ENCODE assay signal across 9 mouse cellular contexts in genomic region chr11:98389221-98389780, GRCm38 (mm10). TPM values are rescaled to one million over a fixed set of nuclear protein-coding genes. Genes with fewer than 3 reads are reported as not detected.
DNase-seq lines count a peak whose midpoint lies in the region; ATAC-seq and TF ChIP-seq lines count a peak whose summit lies in the region.
"Had no signal": no experiment of that assay in that cellular context is flagged by ENCODE, and none has a peak within 500 bp of the region (broad histone marks: within the 10 kb centered on the region; RNA-seq: fewer than 3 reads in every experiment).

No protein-coding gene starts in this region.

- no peaks in the 10 kb centered on the region for H3K36me3 ChIP-seq in intestine, embryonic 14.5 days (ENCODE audit: control insufficient read depth, insufficient read depth, low read length)
- no peaks in the 10 kb centered on the region for H3K36me3 ChIP-seq in intestine, embryonic 16.5 days (ENCODE audit: control insufficient read depth, insufficient read depth, low read length)
- H3K36me3 ChIP-seq in midbrain, embryonic 14.5 days (ENCODE audit: control insufficient read depth, insufficient read depth, low read length): no peaks in the 10 kb centered on the region
- H3K36me3 ChIP-seq: embryonic facial prominence, embryonic 15.5 days had no signal

- WGBS in intestine, embryonic 14.5 days: 23% methylated on average over 9 of the region's 9 CpGs
- WGBS in intestine, embryonic 16.5 days: 28% methylated on average over 9 of the region's 9 CpGs
- WGBS in midbrain, embryonic 14.5 days: 19% methylated on average over 9 of the region's 9 CpGs

- H3K27me3 ChIP-seq in intestine, embryonic 14.5 days (replicated peaks; ENCODE audit: control insufficient read depth, insufficient read depth, low read length): peaks cover 41% of the 10 kb centered on the region
- H3K27me3 ChIP-seq in intestine, embryonic 16.5 days (replicated peaks; ENCODE audit: control insufficient read depth, insufficient read depth, low read length): peaks cover 17% of the 10 kb centered on the region
- H3K27me3 ChIP-seq in midbrain, embryonic 14.5 days (ENCODE audit: control insufficient read depth, insufficient read depth, low read length): peaks cover 20% of the 10 kb centered on the region; the same call in 1 of the 2 replicates

- no peak for ATAC-seq in intestine, embryonic 14.5 days (replicated peaks; ENCODE audit: low FRiP score, low TSS enrichment, low read depth)
- ATAC-seq in intestine, embryonic 16.5 days: no peak
- no peak for ATAC-seq in midbrain, embryonic 14.5 days (ENCODE audit: low FRiP score, low TSS enrichment)

- no peak overlapping the region for H3K9ac ChIP-seq in intestine, embryonic 14.5 days (ENCODE audit: low read length)
- H3K9ac ChIP-seq in intestine, embryonic 16.5 days (ENCODE audit: low read depth, low read length): no peak overlapping the region
- no peak overlapping the region for H3K9ac ChIP-seq in midbrain, embryonic 14.5 days (replicated peaks; ENCODE audit: low read length)
- H3K9ac ChIP-seq: embryonic facial prominence, embryonic 15.5 days had no signal

- no peak overlapping the region for H3K4me2 ChIP-seq in intestine, embryonic 14.5 days (ENCODE audit: low read length)
- H3K4me2 ChIP-seq in intestine, embryonic 16.5 days (ENCODE audit: low read depth, low read length): no peak overlapping the region
- no peak overlapping the region for H3K4me2 ChIP-seq in midbrain, embryonic 14.5 days (ENCODE audit: low read length)
- H3K4me2 ChIP-seq: embryonic facial prominence, embryonic 15.5 days had no signal

- H3K4me3 ChIP-seq in intestine, embryonic 14.5 days (ENCODE audit: low read depth, low read length): no peak overlapping the region
- no peak overlapping the region for H3K4me3 ChIP-seq in intestine, embryonic 16.5 days (ENCODE audit: low read length)
- H3K4me3 ChIP-seq in embryonic fibroblast, embryonic 13.5 days (ENCODE audit: insufficient read depth, low read length): no peak overlapping the region
- no peak overlapping the region for H3K4me3 ChIP-seq in midbrain, embryonic 14.5 days (replicated peaks; ENCODE audit: low read depth, low read length)
- H3K4me3 ChIP-seq: embryonic facial prominence, embryonic 15.5 days had no signal

- H3K4me1 ChIP-seq in intestine, embryonic 14.5 days (replicated peaks; ENCODE audit: control insufficient read depth, insufficient read depth, low read length): peaks cover 14% of the 10 kb centered on the region; the same call in 1 of the 2 replicates
- H3K4me1 ChIP-seq in intestine, embryonic 16.5 days (ENCODE audit: control insufficient read depth, insufficient read depth, low read length): peaks cover 34% of the 10 kb centered on the region
- H3K4me1 ChIP-seq in embryonic fibroblast, embryonic 13.5 days (ENCODE audit: control insufficient read depth, insufficient read depth, low read length): no peaks in the 10 kb centered on the region
- no peaks in the 10 kb centered on the region; the same call in 1 of the 2 replicates for H3K4me1 ChIP-seq in midbrain, embryonic 14.5 days (ENCODE audit: control insufficient read depth, insufficient read depth, low read length)

- no peak overlapping the region for H3K27ac ChIP-seq in intestine, embryonic 14.5 days (ENCODE audit: low read depth)
- no peak overlapping the region for H3K27ac ChIP-seq in intestine, embryonic 16.5 days (ENCODE audit: low read length)
- H3K27ac ChIP-seq in embryonic fibroblast, embryonic 13.5 days (ENCODE audit: insufficient read depth, low read length): no peak overlapping the region
- no peak overlapping the region for H3K27ac ChIP-seq in midbrain, embryonic 14.5 days (replicated peaks; ENCODE audit: low read depth, low read length)
- H3K27ac ChIP-seq: embryonic facial prominence, embryonic 15.5 days had no signal

- peak; percentile 60 for DNase-seq in intestine, embryonic 14.5 days (ENCODE audit: low spot score)
- peak; percentile 54 to 56 for DNase-seq in B cell, adult 2 months
- peak; percentile 60 for DNase-seq in R1 (ENCODE audit: low read depth, low spot score)
- peak; percentile 63 to 82 for DNase-seq in kidney, postnatal 36 days
- peak; percentile 73 for DNase-seq in midbrain, embryonic 14.5 days
- no peak for DNase-seq in yolk sac, embryonic 10.5 days (ENCODE audit: low spot score)

- no peak for TF ChIP-seq POLR2A in embryonic fibroblast, embryonic 13.5 days (IDR thresholded peaks at IDR 0.05; ENCODE audit: low read depth, low read length)

- peak; percentile 26; the same call in 1 of the 2 replicates for TF ChIP-seq CTCF in embryonic fibroblast, embryonic 13.5 days (IDR thresholded peaks at IDR 0.05; ENCODE audit: borderline replicate concordance, insufficient read depth, low read length)

- H3K9me3 ChIP-seq in intestine, embryonic 14.5 days (ENCODE audit: control insufficient read depth, low read length): no peaks in the 10 kb centered on the region
- H3K9me3 ChIP-seq in intestine, embryonic 16.5 days (ENCODE audit: control insufficient read depth, low read length): no peaks in the 10 kb centered on the region
- H3K9me3 ChIP-seq in midbrain, embryonic 14.5 days (ENCODE audit: control insufficient read depth, low read length): no peaks in the 10 kb centered on the region
- H3K9me3 ChIP-seq: embryonic facial prominence, embryonic 15.5 days had no signal

RNA-seq across cellular contexts. Expression of gene Pnmt, which starts 3.1 kb away (rescaled TPM):
- not detected in 2 replicates for polyA plus RNA-seq in intestine, embryonic 14.5 days (2014; fragmentation: Nextera tagmentation; extraction: Ambion mirVana)
- polyA plus RNA-seq in intestine, embryonic 16.5 days (2015; fragmentation: Nextera tagmentation; extraction: Ambion mirVana): 0.16 TPM in 1 of 2 replicates, not detected in the other
- polyA plus RNA-seq in embryonic fibroblast, embryonic 13.5 days (2011; ENCODE audit: insufficient read length, low read depth, missing spikeins): not detected in 2 replicates
- 0.62 and 1.1 TPM in 2 replicates for polyA plus RNA-seq in midbrain, embryonic 14.5 days (2014; fragmentation: Nextera tagmentation; extraction: Ambion mirVana)

RNA-seq across cellular contexts. Expression of gene Tcap, which starts 5.7 kb away (rescaled TPM):
- not detected in 2 replicates for polyA plus RNA-seq in intestine, embryonic 14.5 days (2014; fragmentation: Nextera tagmentation; extraction: Ambion mirVana)
- polyA plus RNA-seq in intestine, embryonic 16.5 days (2015; fragmentation: Nextera tagmentation; extraction: Ambion mirVana): 0.28 TPM in 1 of 2 replicates, not detected in the other
- polyA plus RNA-seq in embryonic fibroblast, embryonic 13.5 days (2011; ENCODE audit: insufficient read length, low read depth, missing spikeins): not detected in 2 replicates
- polyA plus RNA-seq in midbrain, embryonic 14.5 days (2014; fragmentation: Nextera tagmentation; extraction: Ambion mirVana): 0.31 TPM in 1 of 2 replicates, not detected in the other

RNA-seq across cellular contexts. Expression of gene Pgap3, which starts 11.0 kb away (rescaled TPM):
- polyA plus RNA-seq in intestine, embryonic 14.5 days (2014; fragmentation: Nextera tagmentation; extraction: Ambion mirVana): 13.4 and 14.1 TPM in 2 replicates
- polyA plus RNA-seq in intestine, embryonic 16.5 days (2015; fragmentation: Nextera tagmentation; extraction: Ambion mirVana): 19.5 and 20.4 TPM in 2 replicates
- polyA plus RNA-seq in embryonic fibroblast, embryonic 13.5 days (2011; ENCODE audit: insufficient read length, low read depth, missing spikeins): 3.6 and 4.1 TPM in 2 replicates
- 6.4 and 6.9 TPM in 2 replicates for polyA plus RNA-seq in midbrain, embryonic 14.5 days (2014; fragmentation: Nextera tagmentation; extraction: Ambion mirVana)

RNA-seq across cellular contexts. Expression of gene Erbb2, which starts 23.0 kb away (rescaled TPM):
- 33.5 and 35.3 TPM in 2 replicates for polyA plus RNA-seq in intestine, embryonic 14.5 days (2014; fragmentation: Nextera tagmentation; extraction: Ambion mirVana)
- 33.8 and 37.5 TPM in 2 replicates for polyA plus RNA-seq in intestine, embryonic 16.5 days (2015; fragmentation: Nextera tagmentation; extraction: Ambion mirVana)
- 15.3 and 17.8 TPM in 2 replicates for polyA plus RNA-seq in embryonic fibroblast, embryonic 13.5 days (2011; ENCODE audit: insufficient read length, low read depth, missing spikeins)
- 6.0 and 7.6 TPM in 2 replicates for polyA plus RNA-seq in midbrain, embryonic 14.5 days (2014; fragmentation: Nextera tagmentation; extraction: Ambion mirVana)

RNA-seq across cellular contexts. Expression of gene Stard3, which starts 31.1 kb away (rescaled TPM):
- polyA plus RNA-seq in intestine, embryonic 14.5 days (2014; fragmentation: Nextera tagmentation; extraction: Ambion mirVana): 40.5 and 44.8 TPM in 2 replicates
- polyA plus RNA-seq in intestine, embryonic 16.5 days (2015; fragmentation: Nextera tagmentation; extraction: Ambion mirVana): 44.8 and 44.9 TPM in 2 replicates
- 14.9 and 18.5 TPM in 2 replicates for polyA plus RNA-seq in embryonic fibroblast, embryonic 13.5 days (2011; ENCODE audit: insufficient read length, low read depth, missing spikeins)
- polyA plus RNA-seq in midbrain, embryonic 14.5 days (2014; fragmentation: Nextera tagmentation; extraction: Ambion mirVana): 34.5 and 36.0 TPM in 2 replicates
